ENCODE assay signal across 11 mouse cellular contexts in the genomic region with DNA sequence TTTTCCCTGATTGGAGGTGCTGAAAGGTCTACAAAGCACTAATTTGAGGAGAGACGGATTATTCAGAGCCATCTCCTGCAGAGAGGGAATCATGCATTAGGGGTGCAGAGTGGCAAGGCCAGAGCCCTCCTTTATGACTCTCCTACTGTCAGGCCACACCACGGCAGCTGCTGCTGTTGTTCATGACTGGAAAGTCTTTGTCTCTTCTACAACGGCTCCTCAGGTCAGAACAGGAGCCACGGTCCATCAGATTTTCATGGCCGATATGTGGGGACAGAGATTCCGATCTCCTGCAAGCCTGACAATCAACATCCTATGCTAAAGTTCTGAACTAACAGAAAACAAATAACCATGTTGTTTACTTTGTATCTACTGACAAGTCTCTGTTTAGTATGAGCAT.
DNase-seq lines count a peak whose midpoint lies in the region.
"Had no signal": no experiment of that assay in that cellular context is flagged by ENCODE, and none has a peak within 500 bp of the region (broad histone marks: within the 10 kb centered on the region; RNA-seq: fewer than 3 reads in every experiment).

No protein-coding gene starts in this region.

- DNase-seq in adrenal gland, adult 2 months: peak; percentile 40
- DNase-seq in adrenal gland, postnatal 10 days: no peak
- DNase-seq in adrenal gland, postnatal 36 days: peak; percentile 36 to 46
- no peak for DNase-seq in adrenal gland, postnatal 25 days
- DNase-seq: cerebellum, adult 11 months; cerebellum, adult 18-20 months; cerebellum, adult 8-10 months; cerebellum, adult 9-11 months; cerebellum, postnatal 14 days; cerebellum, postnatal 36 days; embryo, embryonic 11 days had no signal

Comparison
In these comparisons a context has a peak if more than half of its experiments do, and no peak if none do; other contexts are left out.
1. DNase-seq: peak in adrenal gland, adult 2 months (single experiment) and adrenal gland, postnatal 36 days (2 of 2); none in adrenal gland, postnatal 10 days (single experiment) and adrenal gland, postnatal 25 days (single experiment).